Mouse (Mus musculus) G1E (cell line): Measurements from ENCODE around the gene Ccdc40. TPM values are rescaled to one million over a fixed set of nuclear protein-coding genes. Genes with fewer than 3 reads are reported as not detected.

Source experiments
- ATAC-seq: 2 replicates; pipeline ENCODE4 v1.8.0; 2016; ENCODE audit warnings: mild to moderate bottlenecking; ENCODE audit not compliant: insufficient number of reproducible peaks, poor library complexity, low FRiP score, severe bottlenecking; ENCODE audit errors: extremely low read depth
- DNase-seq: peaks from one replicate; pipeline ENCODE4 v3.0.0; 2012; ENCODE audit warnings: low spot score
- H3K27me3 ChIP-seq: 2 replicates; pipeline ENCODE4 v1.6.1; 2012; ENCODE audit warnings: mild to moderate bottlenecking, low read length, inconsistent platforms; ENCODE audit not compliant: insufficient read depth
- H3K36me3 ChIP-seq: replicated peaks from 2 replicates; pipeline ENCODE3; 2012; ENCODE audit warnings: mild to moderate bottlenecking, inconsistent platforms
- H3K4me1 ChIP-seq: 2 replicates; pipeline ENCODE4 v1.6.1; 2012; ENCODE audit warnings: low read depth, low read length, inconsistent platforms, mixed read lengths; ENCODE audit not compliant: insufficient read depth
- H3K4me3 ChIP-seq: 2 replicates; pipeline ENCODE4 v1.5.1; 2012; ENCODE audit warnings: low read depth, mild to moderate bottlenecking, inconsistent platforms, low read length, moderate library complexity, mixed read lengths
- H3K9me3 ChIP-seq: replicated peaks from 2 replicates; pipeline ENCODE4 v1.6.1; 2012; ENCODE audit warnings: inconsistent platforms
- CTCF ChIP-seq: IDR thresholded peaks from 2 replicates; pipeline ENCODE4 v1.5.1; 2012; ENCODE audit warnings: low read depth, low read length, inconsistent platforms, mixed read lengths
- GATA1 ChIP-seq: IDR thresholded peaks from 2 replicates; pipeline ENCODE4 v1.6.1; 2012; ENCODE audit warnings: borderline replicate concordance, low read length, inconsistent platforms, mixed read lengths
- GATA2 ChIP-seq: IDR thresholded peaks from 2 replicates; pipeline ENCODE4 v1.6.1; 2012; ENCODE audit warnings: low read depth, low read length, inconsistent platforms, borderline replicate concordance
- POLR2AphosphoS5 ChIP-seq: IDR thresholded peaks from 2 replicates; pipeline ENCODE4 v1.6.1; 2012; ENCODE audit warnings: low read depth, low read length, inconsistent platforms; ENCODE audit not compliant: insufficient replicate concordance
- TAL1 ChIP-seq: conservative IDR thresholded peaks from 2 replicates; pipeline ENCODE4 v1.6.1; 2012; ENCODE audit warnings: low read depth, low read length, inconsistent platforms, mixed read lengths
- polyA plus RNA-seq: library from polyadenylated mRNA; stranded (reverse); fragments of >175 nt; gene quantifications from 2 replicates; pipeline ENCODE4 v1.2.3, GENCODE M21; 2012
- total RNA-seq, 2 experiments: library from RNA; stranded (forward) in 1 of 2; stranded (reverse) in 1 of 2; fragments of 200-1000 nt in 1 of 2; fragments of >200 nt in 1 of 2; fragmentation: Nextera tagmentation in 1 of 2; gene quantifications; 2 replicates each; pipeline ENCODE4 v1.2.3; 2014 to 2017

Ccdc40 gene
- total and polyA plus RNA-seq, 3 experiments = 0.05 TPM; not detected in 2

- Histone ChIP-seq H3K27me3 (peaks cover 35% of the 10 kb centered on the region), H3K4me1 (no peaks in the 10 kb centered on the region), H3K9me3 (no peaks in the 10 kb centered on the region), H3K4me3 (no peak overlapping the region), H3K36me3 (no peaks in the 10 kb centered on the region)
- DNase-seq = no peak
- no peak for ATAC-seq
- TF ChIP-seq GATA1 (no peak), GATA2 (no peak), TAL1 (no peak), POLR2AphosphoS5 (no peak), CTCF (no peak)
Observed at GRCm38 (mm10) chr11:119258572-119259322, 30.4 kb downstream of the Ccdc40 start.

- Histone ChIP-seq H3K36me3 (no peaks in the 10 kb centered on the region), H3K4me3 (no peak overlapping the region; the same call in 1 of the 2 replicates), H3K4me1 (no peaks in the 10 kb centered on the region), H3K9me3 (no peaks in the 10 kb centered on the region), H3K27me3 (peaks cover 39% of the 10 kb centered on the region)
- DNase-seq = no peak
- ATAC-seq = no peak
- TF ChIP-seq GATA1 = no peak
- TF ChIP-seq CTCF = no peak
- no peak for TF ChIP-seq POLR2AphosphoS5
- TF ChIP-seq TAL1 = no peak
- TF ChIP-seq GATA2 = no peak
Observed at GRCm38 (mm10) chr11:119259977-119260376, 31.6 kb downstream of the Ccdc40 start.

GRCm38 (mm10) chr11:119264413-119264812, 36.0 kb downstream of the Ccdc40 start:
- DNase-seq = no peak
- TF ChIP-seq POLR2AphosphoS5 (no peak), TAL1 (no peak)
- H3K4me3 ChIP-seq = no peak overlapping the region

GRCm38 (mm10) chr11:119265811-119266210, 37.4 kb downstream of the Ccdc40 start:
- ATAC-seq = no peak
- Histone ChIP-seq H3K4me1 (peaks cover 45% of the 10 kb centered on the region), H3K9me3 (no peaks in the 10 kb centered on the region), H3K36me3 (peaks cover 21% of the 10 kb centered on the region), H3K27me3 (peaks cover 24% of the 10 kb centered on the region), H3K4me3 (no peak overlapping the region)
- no peak for DNase-seq
- TF ChIP-seq CTCF = no peak
- TF ChIP-seq GATA1 = no peak
- no peak for TF ChIP-seq TAL1
- no peak for TF ChIP-seq GATA2
- no peak for TF ChIP-seq POLR2AphosphoS5

More at GRCm38 (mm10) chr11:119264413-119264812, 36.0 kb downstream of the Ccdc40 start:
- ATAC-seq = no peak
- Histone ChIP-seq H3K4me1 (peaks cover 31% of the 10 kb centered on the region), H3K27me3 (peaks cover 36% of the 10 kb centered on the region), H3K9me3 (no peaks in the 10 kb centered on the region), H3K36me3 (peaks cover 7% of the 10 kb centered on the region)

GRCm38 (mm10) chr11:119267241-119267674, 38.9 kb downstream of the Ccdc40 start:
- H3K4me1 ChIP-seq = peaks cover 52% of the 10 kb centered on the region
- TF ChIP-seq GATA2 (no peak), TAL1 (no peak), POLR2AphosphoS5 (no peak), GATA1 (no peak), CTCF (no peak)
- H3K4me3 ChIP-seq = peak overlapping the region; percentile 93; the same call in 1 of the 2 replicates
- ATAC-seq (no peak), DNase-seq (no peak)
- peaks cover 35% of the 10 kb centered on the region for H3K36me3 ChIP-seq
- H3K27me3 ChIP-seq = peaks cover 14% of the 10 kb centered on the region
- no peaks in the 10 kb centered on the region for H3K9me3 ChIP-seq

GRCm38 (mm10) chr11:119267768-119268556, 39.6 kb downstream of the Ccdc40 start, which contains the start of gene Gaa:
Gene Gaa, plus strand, starts transcription at chr11:119267887.
- TF ChIP-seq CTCF = peak; percentile 93
- no peak for TF ChIP-seq GATA1
- ATAC-seq (peak; percentile 90), DNase-seq (peak; percentile 90)
- Histone ChIP-seq H3K9me3 (no peaks in the 10 kb centered on the region), H3K4me1 (peaks cover 55% of the 10 kb centered on the region), H3K4me3 (peak within 1 kb of the TSS; percentile 93), H3K27me3 (peaks cover 14% of the 10 kb centered on the region), H3K36me3 (peaks cover 39% of the 10 kb centered on the region)
